Mouse (Mus musculus) heart, adult 2 months (tissue): ENCODE results near the gene Ninj2.

ENCODE experiments used
- CTCF ChIP-seq: fragments of 200-600 bp; IDR thresholded peaks from 2 replicates; pipeline ENCODE4 v1.8.1; 2022; ENCODE audit warnings: antibody characterized with exemption, mild to moderate bottlenecking, moderate library complexity
- EP300 ChIP-seq: fragments of 200-500 bp; IDR thresholded peaks from 2 replicates; pipeline ENCODE4 v1.6.1; 2011; ENCODE audit warnings: low read depth, low read length, control low read depth; ENCODE audit not compliant: insufficient read depth
- POLR2A ChIP-seq: fragments of 200-500 bp; IDR thresholded peaks from 2 replicates; pipeline ENCODE4 v1.6.1; 2011; ENCODE audit warnings: mild to moderate bottlenecking, low read depth, low read length, control low read depth; ENCODE audit not compliant: insufficient read depth

- no peak for TF ChIP-seq CTCF
- TF ChIP-seq EP300 = no peak
- no peak for TF ChIP-seq POLR2A
These were observed 69.8 kb downstream of the Ninj2 start for GRCm38 (mm10) chr6:120162928-120163327.
